Mouse (Mus musculus) neural tube, embryonic 15.5 days (tissue): Measurements from ENCODE around the gene Itpka. TPM values are rescaled to one million over a fixed set of nuclear protein-coding genes. Genes with fewer than 3 reads are reported as not detected.
A peak's percentile ranks its signal among the peaks of the same experiment; 100 is the strongest.
"Not testable (repeated sequence)": the region's sequence is repeated elsewhere in the genome, so short reads cannot be mapped to it uniquely, and the experiment has no call there.

Experiments used
- ATAC-seq: fragments of 200-750 bp; cut with Nextera tagmentation; 2 replicates; pipeline ENCODE4 v1.8.0; 2017; ENCODE audit warnings: mild to moderate bottlenecking, moderate TSS enrichment, moderate library complexity; ENCODE audit not compliant: low FRiP score
- H3K27ac ChIP-seq: fragments of 300-500 bp; sonication (generic); replicated peaks from 2 replicates; pipeline ENCODE4 v1.5.1; 2015; ENCODE audit warnings: mild to moderate bottlenecking, inconsistent platforms
- H3K27me3 ChIP-seq: fragments of 300-500 bp; sonication (generic); replicated peaks from 2 replicates; pipeline ENCODE4 v1.6.1; 2015; ENCODE audit warnings: inconsistent platforms
- H3K36me3 ChIP-seq: fragments of 300-500 bp; sonication (generic); 2 replicates; pipeline ENCODE4 v1.6.1; 2015; ENCODE audit warnings: inconsistent platforms
- H3K4me1 ChIP-seq: fragments of 300-500 bp; sonication (generic); 2 replicates; pipeline ENCODE4 v1.6.1; 2015; ENCODE audit warnings: inconsistent platforms
- H3K4me2 ChIP-seq: fragments of 300-500 bp; sonication (generic); 2 replicates; pipeline ENCODE4 v1.6.1; 2015; ENCODE audit warnings: inconsistent platforms, mild to moderate bottlenecking, moderate library complexity
- H3K4me3 ChIP-seq: fragments of 300-500 bp; sonication (generic); replicated peaks from 2 replicates; pipeline ENCODE4 v1.5.1; 2015; ENCODE audit warnings: mild to moderate bottlenecking, inconsistent platforms
- H3K9ac ChIP-seq: fragments of 300-500 bp; sonication (generic); replicated peaks from 2 replicates; pipeline ENCODE4 v1.6.1; 2015; ENCODE audit warnings: mild to moderate bottlenecking, inconsistent platforms
- H3K9me3 ChIP-seq: fragments of 300-500 bp; sonication (generic); replicated peaks from 2 replicates; pipeline ENCODE4 v1.6.1; 2016; ENCODE audit warnings: inconsistent platforms
- WGBS: fragments of 180-500 bp; shearing (Covaris S2); methylation state at CpG from one replicate; pipeline ENCODE4 v1.1.7; 2015; ENCODE audit warnings: mixed read lengths; 5-methylcytosine and 5-hydroxymethylcytosine counted together
- polyA plus RNA-seq: library from polyadenylated mRNA; unstranded; fragments of >200 nt; fragmentation: Nextera tagmentation; extraction: Ambion mirVana; gene quantifications from 2 replicates; pipeline ENCODE4 v1.2.1, GENCODE M21; 2015

The Itpka gene
- polyA plus RNA-seq: 0.24 and 1.0 TPM in 2 replicates

DNA sequence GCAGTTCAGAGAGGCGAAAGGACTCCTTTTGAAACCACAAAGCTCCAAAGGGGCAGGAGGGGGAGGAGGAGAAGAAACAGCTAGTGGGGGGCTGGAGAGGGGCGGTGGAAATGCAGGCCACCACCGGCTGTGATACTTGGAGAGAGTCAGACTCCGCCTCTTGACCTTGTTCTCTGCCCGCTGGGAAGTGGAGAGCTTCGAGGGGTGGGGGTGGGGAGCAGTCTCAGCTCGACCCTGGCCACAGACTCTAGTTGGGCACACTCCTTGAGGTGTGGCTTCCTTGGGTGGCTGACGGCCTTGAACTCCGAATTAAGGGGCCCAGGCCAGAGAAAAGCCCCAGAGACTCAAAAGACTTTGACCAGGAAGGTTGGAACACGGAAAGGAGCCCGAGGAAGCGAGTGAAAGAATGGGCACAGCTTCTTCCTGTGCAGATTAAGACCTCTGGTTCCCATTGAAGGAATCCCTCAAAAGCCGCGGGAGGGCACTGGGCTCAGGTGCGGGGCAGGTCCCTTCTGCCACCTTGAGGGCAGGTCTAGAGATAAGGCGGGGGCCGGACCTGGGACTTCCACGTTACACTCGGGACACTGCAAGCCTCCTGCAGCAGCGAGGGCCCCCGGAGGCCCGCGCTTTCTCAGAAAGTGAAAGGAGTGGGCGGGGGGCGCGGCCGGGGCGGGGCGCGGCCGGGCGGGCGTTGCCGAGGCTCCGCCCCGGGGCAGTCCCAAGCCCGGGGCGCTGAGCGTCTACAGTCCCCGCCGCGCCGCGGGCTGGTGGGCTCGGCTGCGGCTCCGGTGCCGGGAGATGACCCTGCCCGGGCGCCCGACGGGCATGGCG is at the start of gene Itpka:
Gene Itpka (plus strand): TSS at position 757 of the 831 bp plus-strand sequence.
- H3K4me3 ChIP-seq: peak within 1 kb of the TSS; percentile 60
- peaks cover 54% of the 10 kb centered on the region for H3K27me3 ChIP-seq
- H3K9ac ChIP-seq: peak within 1 kb of the TSS; percentile 51
- peak; percentile 59 for ATAC-seq
- H3K4me2 ChIP-seq: peak within 1 kb of the TSS; percentile 97
- no peaks in the 10 kb centered on the region for H3K9me3 ChIP-seq
- H3K4me1 ChIP-seq: peaks cover 40% of the 10 kb centered on the region
- under 1% methylated on average over 52 of the region's 53 CpGs for WGBS
- no peaks in the 10 kb centered on the region for H3K36me3 ChIP-seq
- H3K27ac ChIP-seq: no peak within 1 kb of the TSS

DNA sequence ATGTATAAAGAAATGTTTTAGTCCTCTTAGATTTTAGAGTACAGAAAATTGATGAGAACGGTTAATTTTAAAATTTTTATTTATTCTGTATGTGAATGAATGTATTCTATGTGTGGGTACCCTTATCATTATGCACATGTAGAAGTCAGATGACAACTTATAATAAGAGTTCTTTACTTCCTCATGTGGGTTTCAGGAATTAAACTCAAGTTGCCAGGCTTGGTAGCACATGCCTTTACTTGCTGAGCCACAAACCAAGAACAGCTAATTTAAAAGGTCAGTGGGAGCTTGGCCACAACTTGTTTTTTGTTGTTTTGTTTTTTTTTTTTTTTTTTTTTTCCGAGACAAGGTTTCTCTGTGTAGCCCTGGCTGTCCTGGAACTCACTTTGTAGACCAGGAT is 47.3 kb upstream of the Itpka start:
- peaks cover 9% of the 10 kb centered on the region; the same call in 1 of the 2 replicates for H3K36me3 ChIP-seq
- WGBS: 81% methylated on average over 2 of the region's 2 CpGs
- no peak for ATAC-seq
- no peaks in the 10 kb centered on the region for H3K27me3 ChIP-seq
- H3K4me3 ChIP-seq: no peak overlapping the region
- no peaks in the 10 kb centered on the region; the same call in 1 of the 2 replicates for H3K4me1 ChIP-seq
- H3K9me3 ChIP-seq: no peaks in the 10 kb centered on the region
- H3K4me2 ChIP-seq: no peak overlapping the region
- no peak overlapping the region for H3K9ac ChIP-seq
- no peak overlapping the region for H3K27ac ChIP-seq

DNA sequence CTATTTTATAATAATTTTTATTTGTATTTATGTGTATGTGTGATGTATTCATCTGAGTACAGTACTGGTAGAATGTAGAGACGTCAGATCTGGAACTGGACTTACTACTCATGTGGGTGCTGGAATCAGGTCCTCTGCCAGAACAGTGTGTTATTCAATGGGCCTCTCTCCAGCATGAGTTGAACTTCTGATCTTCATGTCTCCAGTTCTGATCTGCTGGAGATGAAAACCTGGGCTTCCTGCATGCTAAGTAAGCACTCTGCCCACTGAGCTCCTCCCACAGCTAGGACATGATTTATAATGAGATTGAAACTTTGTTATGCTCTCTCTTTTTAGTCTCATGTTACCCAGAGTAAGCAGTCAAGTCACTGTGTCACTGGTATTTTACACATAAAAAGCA is 46.0 kb upstream of the Itpka start:
- Histone ChIP-seq H3K27ac (no peak overlapping the region), H3K9ac (no peak overlapping the region)
- no peak for ATAC-seq

DNA sequence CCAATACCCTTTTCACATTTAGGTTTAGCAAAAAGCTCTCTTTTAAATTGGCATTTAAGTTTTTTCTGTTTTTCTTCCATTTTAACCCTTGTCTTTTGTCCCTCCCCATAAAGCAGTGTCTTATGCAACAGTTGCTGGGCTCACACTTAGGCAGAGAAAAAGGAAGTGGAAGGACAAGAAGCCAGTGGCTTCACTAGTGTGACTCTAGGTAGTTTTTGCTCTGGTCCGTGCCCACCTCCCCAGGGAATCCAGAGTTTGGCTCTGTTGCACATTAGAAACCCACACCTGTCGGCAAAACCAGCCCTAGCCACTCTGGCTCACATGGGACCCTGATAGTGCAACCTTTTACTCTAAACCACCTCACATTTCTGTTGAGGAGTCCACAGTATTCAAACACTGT is 43.7 kb upstream of the Itpka start:
- Histone ChIP-seq H3K4me2 (no peak overlapping the region), H3K27ac (no peak overlapping the region), H3K9me3 (no peaks in the 10 kb centered on the region), H3K9ac (no peak overlapping the region), H3K36me3 (peaks cover 13% of the 10 kb centered on the region), H3K27me3 (no peaks in the 10 kb centered on the region), H3K4me1 (no peaks in the 10 kb centered on the region), H3K4me3 (no peak overlapping the region)
- no peak for ATAC-seq
- 91% methylated on average over 2 of the region's 2 CpGs for WGBS

More for the DNA sequence above, 46.0 kb upstream of the Itpka start:
- no peaks in the 10 kb centered on the region for H3K27me3 ChIP-seq
- no peaks in the 10 kb centered on the region for H3K9me3 ChIP-seq
- peaks cover 9% of the 10 kb centered on the region; the same call in 1 of the 2 replicates for H3K36me3 ChIP-seq
- no peak overlapping the region for H3K4me3 ChIP-seq
- no peak overlapping the region for H3K4me2 ChIP-seq
- H3K4me1 ChIP-seq: no peaks in the 10 kb centered on the region; the same call in 1 of the 2 replicates
- 84% methylated on average over 1 of the region's 1 CpGs for WGBS

DNA sequence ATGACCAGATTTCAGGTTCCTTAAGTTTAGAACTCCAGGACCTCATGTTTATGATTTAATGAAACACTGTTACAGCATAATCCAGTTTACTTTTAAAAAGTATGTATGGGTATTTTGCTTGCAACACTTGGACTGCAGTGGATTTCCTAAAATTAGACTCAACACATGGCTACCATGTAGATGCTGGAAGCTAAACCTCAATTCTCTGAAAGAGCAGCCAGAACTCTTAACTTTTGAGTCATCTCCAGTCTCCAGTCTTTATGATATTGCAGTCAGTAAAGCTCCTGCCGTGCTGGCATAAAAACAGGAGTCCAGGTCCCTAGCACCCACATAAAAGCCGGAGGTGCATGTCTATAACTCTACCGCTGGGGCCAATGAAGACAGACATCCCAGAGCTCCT is 42.2 kb upstream of the Itpka start:
- Histone ChIP-seq H3K4me2 (no peak overlapping the region), H3K27ac (no peak overlapping the region), H3K9me3 (no peaks in the 10 kb centered on the region), H3K27me3 (no peaks in the 10 kb centered on the region), H3K4me1 (no peaks in the 10 kb centered on the region), H3K36me3 (peaks cover 12% of the 10 kb centered on the region), H3K9ac (no peak overlapping the region), H3K4me3 (no peak overlapping the region)
- 92% methylated on average over 3 of the region's 3 CpGs for WGBS
- no peak for ATAC-seq

DNA sequence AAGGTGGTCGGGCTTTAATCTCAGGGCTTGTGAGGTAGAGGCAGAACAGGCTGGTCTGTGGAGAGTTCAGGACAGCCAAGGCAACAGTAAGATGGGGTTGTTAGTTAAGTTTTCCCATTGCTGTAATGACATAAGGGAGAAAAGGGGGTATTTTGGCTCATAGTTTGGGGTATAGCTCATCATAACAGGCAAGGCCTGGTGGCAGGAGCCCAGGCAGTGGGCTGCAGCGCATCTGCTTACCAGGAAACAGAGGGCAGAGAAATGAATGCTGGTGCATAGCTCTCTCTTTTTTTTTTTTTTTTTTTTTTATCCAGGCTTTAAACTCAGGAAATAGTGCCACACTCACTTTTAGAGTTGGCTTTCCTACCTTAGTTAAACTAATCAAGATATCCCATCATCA is 39.0 kb upstream of the Itpka start:
- ATAC-seq: no peak
- Histone ChIP-seq H3K27me3 (no peaks in the 10 kb centered on the region), H3K9ac (no peak overlapping the region), H3K27ac (no peak overlapping the region), H3K4me2 (no peak overlapping the region), H3K36me3 (peaks cover 35% of the 10 kb centered on the region), H3K9me3 (no peaks in the 10 kb centered on the region), H3K4me1 (no peaks in the 10 kb centered on the region), H3K4me3 (no peak overlapping the region)
- WGBS: 100% methylated on average over 2 of the region's 2 CpGs

DNA sequence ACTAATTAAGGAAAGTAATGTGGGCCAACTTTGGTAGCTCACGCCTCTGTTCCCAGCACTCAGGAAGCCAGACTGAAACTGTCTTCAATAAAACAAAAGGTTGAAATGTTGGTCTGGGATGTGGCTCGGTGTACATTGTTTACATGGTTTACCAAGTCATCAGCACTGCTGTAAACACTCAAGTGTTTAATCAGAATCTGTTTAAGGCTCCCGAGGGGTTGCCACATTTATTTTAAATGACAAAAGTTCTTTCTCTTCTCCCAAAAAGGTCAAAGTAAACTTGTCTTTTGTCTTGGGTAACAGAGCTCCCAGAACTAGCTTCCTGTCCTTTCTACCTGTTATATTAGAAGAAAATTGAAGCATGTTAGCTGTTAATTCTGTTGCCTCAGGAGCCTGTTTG is 34.5 kb upstream of the Itpka start:
- no peak for ATAC-seq
- H3K4me1 ChIP-seq: no peaks in the 10 kb centered on the region
- no peaks in the 10 kb centered on the region for H3K9me3 ChIP-seq
- H3K27me3 ChIP-seq: no peaks in the 10 kb centered on the region
- H3K36me3 ChIP-seq: peaks cover 61% of the 10 kb centered on the region
- H3K4me3 ChIP-seq: no peak overlapping the region
- H3K27ac ChIP-seq: no peak overlapping the region
- H3K4me2 ChIP-seq: no peak overlapping the region
- 85% methylated on average over 3 of the region's 3 CpGs for WGBS
- H3K9ac ChIP-seq: no peak overlapping the region

DNA sequence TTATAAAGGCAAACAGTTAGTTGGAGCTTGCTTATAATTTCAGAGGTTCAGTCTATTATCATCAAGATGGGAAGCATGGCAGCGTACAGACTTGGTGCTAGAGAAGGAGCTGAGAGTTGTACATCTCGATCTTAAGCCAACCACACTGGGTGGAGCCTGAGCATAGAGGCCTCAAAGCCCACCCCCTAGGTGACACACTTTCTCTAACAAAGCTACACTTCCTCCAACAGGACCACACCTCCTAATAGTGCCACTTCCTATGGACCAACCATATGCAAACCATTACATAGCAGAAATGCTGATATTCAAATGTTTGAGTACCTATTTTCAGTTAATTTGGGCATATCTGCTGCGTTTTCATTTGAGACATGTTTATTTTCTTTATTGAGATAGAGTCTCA is 32.1 kb upstream of the Itpka start:
- H3K36me3 ChIP-seq: peaks cover 66% of the 10 kb centered on the region
- 91% methylated on average over 3 of the region's 3 CpGs for WGBS

DNA sequence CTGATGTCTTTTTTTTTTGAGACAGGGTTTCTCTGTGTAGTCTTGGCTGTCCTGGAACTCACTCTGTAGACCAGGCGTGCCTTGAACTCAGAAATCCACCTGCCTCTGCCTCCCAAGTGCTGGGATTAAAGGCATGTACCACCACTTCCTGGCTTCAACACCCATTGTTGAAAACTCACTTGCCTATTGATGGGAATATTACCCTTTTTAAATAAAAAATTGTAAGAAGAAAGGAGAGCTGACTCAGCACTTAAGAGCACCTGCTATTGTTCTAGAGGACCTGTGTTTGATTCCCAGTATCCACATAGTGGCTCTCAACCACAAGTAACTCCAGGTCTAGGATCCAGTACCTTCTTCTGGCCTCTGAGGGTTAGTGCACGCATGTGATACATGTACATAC is 26.3 kb upstream of the Itpka start:
- not testable (repeated sequence) for H3K9ac ChIP-seq, H3K4me2 ChIP-seq, H3K9me3 ChIP-seq, ATAC-seq, H3K27ac ChIP-seq, H3K4me3 ChIP-seq, H3K27me3 ChIP-seq, H3K4me1 ChIP-seq
- WGBS: 98% methylated on average over 2 of the region's 2 CpGs
- H3K36me3 ChIP-seq: peaks cover 55% of the 10 kb centered on the region

More for the DNA sequence above, 32.1 kb upstream of the Itpka start:
- no peaks in the 10 kb centered on the region for H3K4me1 ChIP-seq
- H3K9ac ChIP-seq: no peak overlapping the region
- H3K4me3 ChIP-seq: no peak overlapping the region
- H3K27ac ChIP-seq: no peak overlapping the region
- ATAC-seq: no peak
- no peak overlapping the region for H3K4me2 ChIP-seq
- H3K9me3 ChIP-seq: no peaks in the 10 kb centered on the region
- H3K27me3 ChIP-seq: no peaks in the 10 kb centered on the region

DNA sequence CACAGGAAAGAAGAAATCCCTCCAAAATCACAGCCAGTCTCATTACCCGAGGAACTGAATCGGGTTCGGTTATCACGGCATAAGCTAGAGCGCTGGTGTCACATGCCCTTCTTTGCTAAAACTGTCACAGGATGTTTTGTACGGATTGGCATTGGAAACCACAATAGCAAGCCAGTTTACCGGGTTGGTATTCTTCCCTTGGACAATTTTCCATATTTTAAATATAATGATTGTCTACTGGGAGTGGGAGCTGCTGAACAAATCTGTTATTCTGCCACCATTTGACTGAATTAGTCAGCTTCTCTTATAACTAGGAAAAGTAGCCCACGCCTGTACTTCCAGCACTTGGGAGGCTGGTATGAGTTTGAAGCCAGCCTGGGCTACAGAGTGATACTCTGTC is 21.1 kb upstream of the Itpka start:
- no peak for ATAC-seq
- H3K4me3 ChIP-seq: no peak overlapping the region
- H3K4me1 ChIP-seq: no peaks in the 10 kb centered on the region
- no peaks in the 10 kb centered on the region for H3K9me3 ChIP-seq
- WGBS: 94% methylated on average over 8 of the region's 8 CpGs
- H3K9ac ChIP-seq: no peak overlapping the region
- H3K36me3 ChIP-seq: peaks cover 69% of the 10 kb centered on the region
- H3K4me2 ChIP-seq: no peak overlapping the region
- H3K27me3 ChIP-seq: no peaks in the 10 kb centered on the region
- H3K27ac ChIP-seq: no peak overlapping the region

DNA sequence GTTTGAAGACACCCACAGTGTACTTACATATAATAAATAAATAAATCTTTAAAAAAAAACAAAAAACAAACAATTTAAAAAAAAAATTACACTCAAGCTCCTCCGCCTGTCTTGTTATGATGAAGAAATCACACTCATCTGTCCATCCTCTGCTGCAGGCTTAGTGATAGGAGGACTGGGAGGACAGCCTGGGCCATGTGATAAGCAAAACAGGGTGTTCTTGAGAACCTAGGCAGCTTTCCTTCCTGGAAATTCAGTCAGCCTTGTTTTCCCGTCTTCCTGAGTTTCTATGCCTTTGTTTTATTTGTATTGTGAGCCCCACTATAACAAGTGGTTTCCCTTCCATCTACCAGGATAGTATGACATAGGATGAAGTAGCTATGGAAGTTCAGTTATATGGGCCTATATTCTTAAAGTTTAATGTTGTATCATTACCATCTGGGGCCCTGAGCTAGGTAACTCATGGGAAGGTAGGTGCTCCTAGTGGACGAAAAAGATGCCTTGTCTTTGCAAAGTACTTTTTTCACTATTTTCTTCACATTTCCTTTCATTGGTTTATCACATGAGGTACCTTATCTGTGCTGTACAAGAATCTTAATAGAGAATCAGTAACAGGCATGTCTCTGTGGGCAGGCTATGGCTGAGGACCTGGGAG is 14.2 kb upstream of the Itpka start:
- no peak for ATAC-seq
- Histone ChIP-seq H3K27me3 (no peaks in the 10 kb centered on the region), H3K9ac (no peak overlapping the region), H3K36me3 (peaks cover 92% of the 10 kb centered on the region), H3K4me1 (no peaks in the 10 kb centered on the region), H3K4me2 (no peak overlapping the region), H3K27ac (no peak overlapping the region), H3K9me3 (no peaks in the 10 kb centered on the region), H3K4me3 (no peak overlapping the region)
- 92% methylated on average over 3 of the region's 3 CpGs for WGBS

DNA sequence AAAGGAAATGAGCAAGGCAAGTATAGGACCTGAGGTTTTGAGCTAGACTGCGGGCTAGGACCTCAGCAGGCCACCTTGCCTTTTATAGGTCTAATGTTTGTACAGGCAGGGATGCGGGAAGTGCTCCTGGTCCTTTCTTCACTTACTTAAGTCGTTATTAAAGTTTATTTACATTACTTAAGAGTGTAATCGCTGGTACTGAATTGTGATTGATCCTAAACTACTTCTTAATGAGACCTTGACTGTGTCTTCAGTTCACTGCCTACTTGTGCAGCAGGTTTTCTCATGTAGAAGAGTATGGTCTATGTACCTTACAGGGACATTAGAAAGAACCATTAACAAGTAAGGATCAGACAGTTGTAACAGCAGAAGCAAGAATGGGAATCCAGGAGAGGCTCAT is 11.4 kb upstream of the Itpka start:
- 88% methylated on average over 4 of the region's 4 CpGs for WGBS
- Histone ChIP-seq H3K4me1 (no peaks in the 10 kb centered on the region), H3K36me3 (peaks cover 94% of the 10 kb centered on the region), H3K27me3 (0 out of 2 replicates have a peak, but pooled peaks cover 3% of the 10 kb centered on the region), H3K4me3 (no peak overlapping the region), H3K27ac (no peak overlapping the region), H3K9me3 (no peaks in the 10 kb centered on the region), H3K4me2 (no peak overlapping the region), H3K9ac (no peak overlapping the region)
- no peak for ATAC-seq
